Mouse (Mus musculus): Measurements from ENCODE around the gene Mecp2. TPM values are rescaled to one million over a fixed set of nuclear protein-coding genes. Genes with fewer than 3 reads are reported as not detected.

Mecp2 gene
- polyA plus RNA-seq, 1 experiment from 2014 or later, result 5.4 TPM

DNA sequence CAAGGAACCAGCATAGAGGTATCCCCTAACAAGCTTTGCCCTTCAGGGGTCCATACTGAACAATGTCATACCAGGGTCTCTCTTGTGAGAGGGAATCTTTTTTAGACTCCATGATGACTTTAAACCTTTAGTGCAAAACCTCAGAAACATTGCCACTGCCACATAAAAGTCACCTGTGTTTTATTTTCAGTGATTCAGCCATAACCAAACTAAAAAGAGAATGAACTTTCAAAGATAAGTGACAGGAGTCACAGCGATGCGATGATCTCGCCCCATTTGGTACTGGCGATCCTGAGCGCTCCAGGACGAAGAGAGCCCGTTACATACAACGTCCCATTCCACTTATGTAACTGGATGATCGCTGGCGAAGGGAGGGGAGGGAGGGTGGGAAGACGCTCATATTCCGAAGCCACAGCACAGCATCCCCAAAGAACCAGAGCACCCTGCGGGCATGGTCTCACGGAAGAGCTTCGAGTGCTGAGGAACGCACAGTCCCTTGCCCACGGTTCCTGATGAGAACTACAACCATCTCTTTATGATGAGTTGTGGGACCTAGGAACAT is 50.8 kb downstream of the Mecp2 start:
- H3K9me3 ChIP-seq (ENCODE audit: low read length), result no peaks in the 10 kb centered on the region
- H3K36me3 ChIP-seq (replicated peaks; ENCODE audit: insufficient read depth, low read length), result no peaks in the 10 kb centered on the region
- 17% methylated on average over 17 of the region's 17 CpGs for WGBS (ENCODE audit: insufficient replicate concordance)
- H3K27me3 ChIP-seq (ENCODE audit: insufficient read depth, low read length), result no peaks in the 10 kb centered on the region
- ATAC-seq, result no peak
- peak overlapping the region; percentile 77 for H3K4me3 ChIP-seq (ENCODE audit: low read depth, low read length)
- TF ChIP-seq EP300 (IDR thresholded peaks at IDR 0.05; ENCODE audit: low read depth), result no peak
- H3K4me2 ChIP-seq (ENCODE audit: low read depth, low read length), result peak overlapping the region; percentile 82
- H3K9ac ChIP-seq (replicated peaks), result peak overlapping the region; percentile 78
- H3K4me1 ChIP-seq (ENCODE audit: insufficient read depth), result peaks cover 6% of the 10 kb centered on the region; the same call in 1 of the 2 replicates
- peak overlapping the region; percentile 95 for H3K27ac ChIP-seq (ENCODE audit: low read depth)
- DNase-seq, result peak; percentile 13

DNA sequence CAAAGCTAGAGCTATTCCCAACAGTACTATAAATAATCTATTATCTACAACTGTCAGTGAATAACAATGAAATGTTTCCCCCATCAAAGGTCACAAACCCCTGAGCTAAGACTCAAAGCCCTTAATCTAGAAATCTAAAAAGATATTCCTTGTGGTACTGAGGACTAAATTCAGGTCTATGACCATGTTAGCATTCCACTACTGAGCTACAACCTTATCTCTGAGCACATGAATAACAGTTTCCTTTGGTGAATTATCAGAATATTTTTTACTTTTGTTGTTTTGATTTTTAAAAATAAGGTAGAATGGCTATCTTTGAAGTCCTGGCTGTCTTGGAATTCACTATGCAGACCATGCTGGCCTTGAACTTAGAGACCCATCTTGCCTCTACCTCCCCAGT is 64.4 kb downstream of the Mecp2 start:
- Histone ChIP-seq H3K27me3 (ENCODE audit: insufficient read depth, low read length) (no peaks in the 10 kb centered on the region; the same call in 1 of the 2 replicates), H3K9me3 (ENCODE audit: low read length) (no peaks in the 10 kb centered on the region), H3K27ac (ENCODE audit: low read depth) (no peak overlapping the region), H3K36me3 (replicated peaks; ENCODE audit: insufficient read depth, low read length) (no peaks in the 10 kb centered on the region; the same call in 1 of the 2 replicates), H3K4me2 (ENCODE audit: low read depth, low read length) (no peak overlapping the region), H3K9ac (replicated peaks) (no peak overlapping the region), H3K4me3 (ENCODE audit: low read depth, low read length) (no peak overlapping the region), H3K4me1 (ENCODE audit: insufficient read depth) (no peaks in the 10 kb centered on the region)
- TF ChIP-seq EP300 (IDR thresholded peaks at IDR 0.05; ENCODE audit: low read depth), result no peak
- no peak for TF ChIP-seq CTCF (IDR thresholded peaks at IDR 0.05; ENCODE audit: low read depth)
- DNase-seq (no peak), ATAC-seq (no peak)

DNA sequence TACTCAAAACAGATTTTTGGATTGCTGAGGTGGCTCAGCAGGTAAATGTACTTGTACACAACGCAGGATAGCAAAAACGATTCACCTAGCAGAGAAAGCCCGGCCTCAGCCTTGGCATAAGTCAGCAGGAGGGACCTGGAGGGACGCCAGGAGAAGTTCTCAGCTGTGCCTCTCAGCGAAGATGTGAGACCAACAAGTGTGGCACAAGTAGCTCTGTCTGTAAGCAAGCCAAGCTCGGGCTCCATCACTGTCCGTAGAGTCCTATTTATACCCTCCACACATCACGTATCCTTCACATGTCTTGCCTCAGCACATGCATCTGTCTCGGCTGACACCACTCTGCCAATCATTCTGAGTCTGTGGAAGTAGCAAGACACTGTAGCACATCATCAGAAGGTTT is 67.3 kb downstream of the Mecp2 start:
- no peaks in the 10 kb centered on the region; the same call in 1 of the 2 replicates for H3K27me3 ChIP-seq (ENCODE audit: insufficient read depth, low read length)

DNA sequence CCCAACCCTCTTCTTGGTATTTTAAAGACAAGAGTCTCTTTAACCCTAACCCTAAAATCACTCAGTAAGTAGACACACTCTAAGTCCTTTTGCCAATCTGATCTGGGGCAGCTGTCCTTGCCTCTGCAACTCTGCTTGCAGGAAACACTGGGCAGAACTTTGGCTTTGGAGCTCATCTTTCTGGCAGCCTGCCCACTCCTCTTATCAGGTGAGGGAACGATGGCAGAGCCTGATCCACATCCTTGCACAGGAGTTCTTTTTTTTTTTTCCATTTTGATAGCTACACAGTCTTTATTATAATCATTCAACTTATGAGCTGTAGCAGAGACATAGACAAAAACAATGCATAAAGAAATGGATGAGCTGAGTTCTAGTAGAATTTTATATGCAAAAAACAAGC is 90.1 kb downstream of the Mecp2 start:
- Histone ChIP-seq H3K9me3 (ENCODE audit: low read length) (no peaks in the 10 kb centered on the region), H3K36me3 (replicated peaks; ENCODE audit: insufficient read depth, low read length) (no peaks in the 10 kb centered on the region), H3K27me3 (ENCODE audit: insufficient read depth, low read length) (no peaks in the 10 kb centered on the region), H3K4me3 (ENCODE audit: low read depth, low read length) (no peak overlapping the region), H3K4me1 (ENCODE audit: insufficient read depth) (no peaks in the 10 kb centered on the region; the same call in 1 of the 2 replicates), H3K27ac (ENCODE audit: low read depth) (no peak overlapping the region), H3K9ac (replicated peaks) (no peak overlapping the region), H3K4me2 (ENCODE audit: low read depth, low read length) (no peak overlapping the region)
- 39% methylated on average over 1 of the region's 1 CpGs for WGBS (ENCODE audit: insufficient replicate concordance)
- TF ChIP-seq CTCF (IDR thresholded peaks at IDR 0.05; ENCODE audit: low read depth) (no peak), EP300 (IDR thresholded peaks at IDR 0.05; ENCODE audit: low read depth) (no peak)
- DNase-seq, result no peak
- ATAC-seq, result no peak

More for the DNA sequence above, 67.3 kb downstream of the Mecp2 start:
- ATAC-seq (no peak), DNase-seq (no peak)
- no peak overlapping the region for H3K4me2 ChIP-seq (ENCODE audit: low read depth, low read length)
- H3K9ac ChIP-seq (replicated peaks), result no peak overlapping the region
- TF ChIP-seq CTCF (IDR thresholded peaks at IDR 0.05; ENCODE audit: low read depth) (no peak), EP300 (IDR thresholded peaks at IDR 0.05; ENCODE audit: low read depth) (no peak)
- H3K27ac ChIP-seq (ENCODE audit: low read depth), result no peak overlapping the region
- H3K36me3 ChIP-seq (replicated peaks; ENCODE audit: insufficient read depth, low read length), result no peaks in the 10 kb centered on the region; the same call in 1 of the 2 replicates
- no peaks in the 10 kb centered on the region for H3K4me1 ChIP-seq (ENCODE audit: insufficient read depth)
- H3K4me3 ChIP-seq (ENCODE audit: low read depth, low read length), result no peak overlapping the region
- H3K9me3 ChIP-seq (ENCODE audit: low read length), result no peaks in the 10 kb centered on the region
- 83% methylated on average over 9 of the region's 9 CpGs for WGBS (ENCODE audit: insufficient replicate concordance)

DNA sequence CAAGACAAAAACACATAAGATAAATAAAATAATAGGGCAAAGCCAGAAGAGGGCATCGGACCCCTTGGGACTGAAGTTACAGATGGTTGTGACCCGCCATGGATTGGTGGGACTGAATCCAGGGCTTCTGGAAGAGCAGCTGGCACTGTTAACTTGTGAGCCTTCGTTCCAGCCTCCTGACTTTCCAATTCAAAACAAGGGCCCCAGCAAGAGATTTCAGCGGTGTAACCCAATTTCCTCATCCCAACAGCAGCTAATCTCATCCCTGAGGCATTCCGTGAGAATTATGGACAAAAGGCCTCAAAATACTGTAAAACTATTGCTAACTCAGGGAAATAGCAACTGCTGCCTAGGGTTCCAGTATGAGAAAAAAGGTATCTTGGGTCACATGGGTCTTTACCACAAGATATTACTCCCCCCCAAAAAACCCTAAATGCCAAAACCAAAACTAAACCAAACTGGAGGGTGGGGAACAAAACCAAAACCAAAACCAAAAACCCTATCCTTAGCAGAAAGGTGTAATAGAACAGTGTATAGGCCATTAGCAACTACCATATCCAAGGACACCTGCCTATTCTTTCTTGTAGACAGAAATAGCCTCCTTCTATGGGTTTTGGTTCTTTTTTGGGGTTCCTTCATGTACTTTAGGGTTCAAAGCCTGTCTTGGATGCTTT is 97.3 kb downstream of the Mecp2 start:
- WGBS (ENCODE audit: insufficient replicate concordance), result 81% methylated on average over 5 of the region's 5 CpGs
- TF ChIP-seq EP300 (IDR thresholded peaks at IDR 0.05; ENCODE audit: low read depth) (no peak), CTCF (IDR thresholded peaks at IDR 0.05; ENCODE audit: low read depth) (no peak)

DNA sequence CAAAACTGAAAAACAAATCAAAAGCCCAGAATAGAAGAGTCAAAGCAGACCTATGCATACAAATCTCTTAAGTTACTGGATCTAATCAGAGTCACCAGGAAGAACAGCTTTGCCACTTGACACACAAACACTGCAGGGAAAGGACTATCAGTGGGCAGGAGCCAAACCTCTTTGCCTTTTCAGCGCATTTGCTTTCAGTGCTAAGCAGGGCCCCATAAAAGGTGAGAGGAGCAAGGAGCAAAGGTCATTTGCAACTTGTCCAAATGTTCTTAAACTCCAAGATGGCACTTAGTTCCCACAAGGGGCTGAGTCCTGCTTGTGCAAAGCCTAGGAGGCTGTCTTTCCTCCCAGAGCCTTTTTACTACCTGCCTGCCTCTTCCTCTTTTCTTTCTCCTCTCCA is 105.2 kb downstream of the Mecp2 start:
- DNase-seq (no peak), ATAC-seq (no peak)
- Histone ChIP-seq H3K4me3 (ENCODE audit: low read depth, low read length) (no peak overlapping the region), H3K4me1 (ENCODE audit: insufficient read depth) (no peaks in the 10 kb centered on the region), H3K9me3 (ENCODE audit: low read length) (no peaks in the 10 kb centered on the region), H3K9ac (replicated peaks) (no peak overlapping the region), H3K27ac (ENCODE audit: low read depth) (no peak overlapping the region), H3K36me3 (replicated peaks; ENCODE audit: insufficient read depth, low read length) (no peaks in the 10 kb centered on the region), H3K4me2 (ENCODE audit: low read depth, low read length) (no peak overlapping the region), H3K27me3 (ENCODE audit: insufficient read depth, low read length) (no peaks in the 10 kb centered on the region)
- TF ChIP-seq EP300 (IDR thresholded peaks at IDR 0.05; ENCODE audit: low read depth) (no peak), CTCF (IDR thresholded peaks at IDR 0.05; ENCODE audit: low read depth) (no peak)
- WGBS (ENCODE audit: insufficient replicate concordance), result 53% methylated on average over 1 of the region's 1 CpGs

More for the DNA sequence above, 97.3 kb downstream of the Mecp2 start:
- no peak overlapping the region for H3K4me2 ChIP-seq (ENCODE audit: low read depth, low read length)
- H3K36me3 ChIP-seq (replicated peaks; ENCODE audit: insufficient read depth, low read length), result peaks cover 5% of the 10 kb centered on the region; the same call in 1 of the 2 replicates
- ATAC-seq, result no peak
- no peak overlapping the region for H3K9ac ChIP-seq (replicated peaks)
- H3K4me1 ChIP-seq (ENCODE audit: insufficient read depth), result no peaks in the 10 kb centered on the region
- no peaks in the 10 kb centered on the region for H3K9me3 ChIP-seq (ENCODE audit: low read length)
- H3K27ac ChIP-seq (ENCODE audit: low read depth), result no peak overlapping the region
- H3K27me3 ChIP-seq (ENCODE audit: insufficient read depth, low read length), result no peaks in the 10 kb centered on the region
- no peak for DNase-seq
- no peak overlapping the region for H3K4me3 ChIP-seq (ENCODE audit: low read depth, low read length)
